Mouse (Mus musculus): ENCODE data around the gene Galnt18. TPM values are rescaled to one million over a fixed set of nuclear protein-coding genes. Genes with fewer than 3 reads are reported as not detected.

The Galnt18 gene
- polyA plus RNA-seq, 1 experiment from 2014 or later: 7.6 TPM

- Histone ChIP-seq H3K4me3 (no peak overlapping the region), H3K4me2 (replicated peaks) (no peak overlapping the region), H3K4me1 (no peaks in the 10 kb centered on the region), H3K27ac (no peak overlapping the region), H3K27me3 (replicated peaks) (no peaks in the 10 kb centered on the region), H3K9ac (no peak overlapping the region), H3K9me3 (no peaks in the 10 kb centered on the region), H3K36me3 (no peaks in the 10 kb centered on the region)
- WGBS: 81% methylated on average over 8 of the region's 8 CpGs
- no peak for ATAC-seq (ENCODE audit: low FRiP score, low read depth)
Measured at GRCm38 (mm10) chr7:111730346-111731269, 49.2 kb downstream of the Galnt18 start.

GRCm38 (mm10) chr7:111726928-111727327 is 52.8 kb downstream of the Galnt18 start:
- Histone ChIP-seq H3K9ac (no peak overlapping the region), H3K27ac (no peak overlapping the region), H3K9me3 (no peaks in the 10 kb centered on the region), H3K27me3 (replicated peaks) (no peaks in the 10 kb centered on the region), H3K4me3 (no peak overlapping the region), H3K36me3 (no peaks in the 10 kb centered on the region), H3K4me2 (replicated peaks) (no peak overlapping the region), H3K4me1 (no peaks in the 10 kb centered on the region)
- 53% methylated on average over 2 of the region's 2 CpGs for WGBS
- ATAC-seq (ENCODE audit: low FRiP score, low read depth): no peak

GRCm38 (mm10) chr7:111724730-111725129 is 55.0 kb downstream of the Galnt18 start:
- H3K9me3 ChIP-seq: no peaks in the 10 kb centered on the region
- H3K36me3 ChIP-seq: no peaks in the 10 kb centered on the region
- 78% methylated on average over 7 of the region's 7 CpGs for WGBS
- no peak overlapping the region for H3K4me2 ChIP-seq (replicated peaks)
- no peaks in the 10 kb centered on the region for H3K4me1 ChIP-seq
- H3K9ac ChIP-seq: no peak overlapping the region
- no peak overlapping the region for H3K4me3 ChIP-seq
- H3K27ac ChIP-seq: no peak overlapping the region
- ATAC-seq (ENCODE audit: low FRiP score, low read depth): no peak
- no peaks in the 10 kb centered on the region for H3K27me3 ChIP-seq (replicated peaks)

- Histone ChIP-seq H3K4me2 (replicated peaks) (no peak overlapping the region), H3K9me3 (no peaks in the 10 kb centered on the region), H3K9ac (no peak overlapping the region), H3K27me3 (replicated peaks) (no peaks in the 10 kb centered on the region), H3K27ac (no peak overlapping the region), H3K4me3 (no peak overlapping the region), H3K4me1 (no peaks in the 10 kb centered on the region), H3K36me3 (no peaks in the 10 kb centered on the region)
- ATAC-seq (ENCODE audit: low FRiP score, low read depth): no peak
- 84% methylated on average over 4 of the region's 4 CpGs for WGBS
Measured at GRCm38 (mm10) chr7:111724004-111724403, 55.8 kb downstream of the Galnt18 start.

GRCm38 (mm10) chr7:111721308-111721698 is 58.5 kb downstream of the Galnt18 start:
- Histone ChIP-seq H3K36me3 (no peaks in the 10 kb centered on the region), H3K9me3 (no peaks in the 10 kb centered on the region), H3K4me1 (no peaks in the 10 kb centered on the region), H3K27me3 (replicated peaks) (no peaks in the 10 kb centered on the region), H3K4me3 (no peak overlapping the region), H3K4me2 (replicated peaks) (no peak overlapping the region), H3K27ac (no peak overlapping the region), H3K9ac (no peak overlapping the region)
- ATAC-seq (ENCODE audit: low FRiP score, low read depth): no peak
- 92% methylated on average over 5 of the region's 5 CpGs for WGBS

- H3K9me3 ChIP-seq: no peaks in the 10 kb centered on the region
- 83% methylated on average over 8 of the region's 8 CpGs for WGBS
Measured at GRCm38 (mm10) chr7:111720511-111721307, 59.1 kb downstream of the Galnt18 start.

GRCm38 (mm10) chr7:111718900-111719299 is 60.9 kb downstream of the Galnt18 start:
- H3K4me1 ChIP-seq: no peaks in the 10 kb centered on the region
- no peak overlapping the region for H3K4me2 ChIP-seq (replicated peaks)
- H3K9me3 ChIP-seq: no peaks in the 10 kb centered on the region
- no peaks in the 10 kb centered on the region for H3K27me3 ChIP-seq (replicated peaks)
- no peak for ATAC-seq (ENCODE audit: low FRiP score, low read depth)
- no peaks in the 10 kb centered on the region for H3K36me3 ChIP-seq
- no peak overlapping the region for H3K27ac ChIP-seq
- H3K4me3 ChIP-seq: no peak overlapping the region
- 80% methylated on average over 4 of the region's 4 CpGs for WGBS
- H3K9ac ChIP-seq: no peak overlapping the region

More at GRCm38 (mm10) chr7:111720511-111721307, 59.1 kb downstream of the Galnt18 start:
- Histone ChIP-seq H3K4me3 (no peak overlapping the region), H3K4me1 (no peaks in the 10 kb centered on the region), H3K9ac (no peak overlapping the region), H3K36me3 (no peaks in the 10 kb centered on the region), H3K4me2 (replicated peaks) (no peak overlapping the region), H3K27ac (no peak overlapping the region), H3K27me3 (replicated peaks) (no peaks in the 10 kb centered on the region)
- ATAC-seq (ENCODE audit: low FRiP score, low read depth): no peak

GRCm38 (mm10) chr7:111714639-111715360 is 65.0 kb downstream of the Galnt18 start:
- WGBS: 83% methylated on average over 5 of the region's 5 CpGs

GRCm38 (mm10) chr7:111713828-111714600 is 65.8 kb downstream of the Galnt18 start:
- H3K27me3 ChIP-seq (replicated peaks): no peaks in the 10 kb centered on the region
- H3K27ac ChIP-seq: no peak overlapping the region
- ATAC-seq (ENCODE audit: low FRiP score, low read depth): no peak
- H3K36me3 ChIP-seq: no peaks in the 10 kb centered on the region
- no peaks in the 10 kb centered on the region for H3K9me3 ChIP-seq
- WGBS: 82% methylated on average over 3 of the region's 3 CpGs
- no peak overlapping the region for H3K4me2 ChIP-seq (replicated peaks)
- H3K4me3 ChIP-seq: no peak overlapping the region
- H3K4me1 ChIP-seq: no peaks in the 10 kb centered on the region
- no peak overlapping the region for H3K9ac ChIP-seq

More at GRCm38 (mm10) chr7:111714639-111715360, 65.0 kb downstream of the Galnt18 start:
- H3K9ac ChIP-seq: no peak overlapping the region
- H3K4me1 ChIP-seq: no peaks in the 10 kb centered on the region
- H3K36me3 ChIP-seq: no peaks in the 10 kb centered on the region
- H3K4me3 ChIP-seq: no peak overlapping the region
- no peaks in the 10 kb centered on the region for H3K27me3 ChIP-seq (replicated peaks)
- no peak for ATAC-seq (ENCODE audit: low FRiP score, low read depth)
- no peaks in the 10 kb centered on the region for H3K9me3 ChIP-seq
- no peak overlapping the region for H3K27ac ChIP-seq
- H3K4me2 ChIP-seq (replicated peaks): no peak overlapping the region

GRCm38 (mm10) chr7:111712797-111713196 is 67.0 kb downstream of the Galnt18 start:
- H3K4me3 ChIP-seq: no peak overlapping the region
- no peak overlapping the region for H3K9ac ChIP-seq
- 90% methylated on average over 4 of the region's 4 CpGs for WGBS
- no peaks in the 10 kb centered on the region for H3K9me3 ChIP-seq
- no peaks in the 10 kb centered on the region for H3K36me3 ChIP-seq
- H3K27ac ChIP-seq: no peak overlapping the region
- ATAC-seq (ENCODE audit: low FRiP score, low read depth): no peak
- no peak overlapping the region for H3K4me2 ChIP-seq (replicated peaks)
- no peaks in the 10 kb centered on the region for H3K4me1 ChIP-seq
- no peaks in the 10 kb centered on the region for H3K27me3 ChIP-seq (replicated peaks)

GRCm38 (mm10) chr7:111711045-111711808 is 68.5 kb downstream of the Galnt18 start:
- WGBS: 91% methylated on average over 6 of the region's 6 CpGs
- Histone ChIP-seq H3K4me2 (replicated peaks) (no peak overlapping the region), H3K9me3 (no peaks in the 10 kb centered on the region), H3K4me3 (no peak overlapping the region), H3K4me1 (no peaks in the 10 kb centered on the region), H3K27ac (no peak overlapping the region), H3K27me3 (replicated peaks) (no peaks in the 10 kb centered on the region), H3K36me3 (no peaks in the 10 kb centered on the region), H3K9ac (no peak overlapping the region)
- no peak for ATAC-seq (ENCODE audit: low FRiP score, low read depth)

Data from neural tube, embryonic 12.5 days (tissue).